Mouse (Mus musculus): ENCODE results near the gene Kcnk4. TPM values are rescaled to one million over a fixed set of nuclear protein-coding genes. Genes with fewer than 3 reads are reported as not detected.

Kcnk4 gene
- total and polyA plus RNA-seq, 3 experiments = 0.21 to 0.80 TPM; not detected in 1

- in situ Hi-C loops (cut with MboI; ENCODE audit: low pct_ligation_motif_present, low pct_unique_long_range_greater_than_20kb, low sequenced_read_pairs) (no loop called here), dilution Hi-C loops (cut with MboI; ENCODE audit: extremely low pct_ligation_motif_present, extremely low pct_unique_long_range_greater_than_20kb, low sequenced_read_pairs) (no loop called here)
- Histone ChIP-seq H3K4me2 (ENCODE audit: insufficient read depth, low read depth, poor library complexity, severe bottlenecking) (peak overlapping the region; percentile 74), H3K27ac (ENCODE audit: insufficient read depth, low read depth) (no peak overlapping the region), H3K27me3 (replicated peaks) (peaks cover 3% of the 10 kb centered on the region), H3K36me3 (replicated peaks in 1 of 2; ENCODE audit: control insufficient read depth in 1 of 2, insufficient read depth in 1 of 2, low read length in 1 of 2) (peaks cover 12 to 23% of the 10 kb centered on the region in 2 experiments), H3K4me3 (replicated peaks in 1 of 3; ENCODE audit: low read depth in 2 of 3, low read length in 2 of 3, poor library complexity in 1 of 3) (peak overlapping the region in 2 of 3 experiments; percentile 68 to 85), H3K9ac (ENCODE audit: insufficient read depth, low read depth) (peak overlapping the region; percentile 73; the same call in 1 of the 2 replicates), H3K9me3 (replicated peaks; ENCODE audit: low read length) (no peaks in the 10 kb centered on the region), H3K79me2 (replicated peaks; ENCODE audit: control insufficient read depth, extremely low read depth, insufficient read depth, poor library complexity, severe bottlenecking) (peaks cover 27% of the 10 kb centered on the region), H3K4me1 (ENCODE audit: control insufficient read depth in 1 of 2, insufficient read depth in 2 of 2) (peaks cover 19 to 61% of the 10 kb centered on the region in 2 experiments)
- no peak for TF ChIP-seq CHD1 (IDR thresholded peaks at IDR 0.05; ENCODE audit: low read depth, low read length)
- TF ChIP-seq MEF2A (IDR thresholded peaks at IDR 0.05; ENCODE audit: borderline replicate concordance, low read depth, low read length) = no peak
- no peak for TF ChIP-seq MXI1 (IDR thresholded peaks at IDR 0.05; ENCODE audit: low read depth, low read length)
- no peak for TF ChIP-seq ZC3H11A (IDR thresholded peaks at IDR 0.05; ENCODE audit: low read depth, low read length)
- no peak for TF ChIP-seq ZNF384 (IDR thresholded peaks at IDR 0.05; ENCODE audit: low read depth, low read length)
- no peak for TF ChIP-seq CTCF (conservative IDR thresholded peaks at IDR 0.05 in 1 of 2, IDR thresholded peaks at IDR 0.05 in 1 of 2; ENCODE audit: low read depth in 2 of 2, low read length in 2 of 2)
- TF ChIP-seq BHLHE40 (IDR thresholded peaks at IDR 0.05; ENCODE audit: low read depth, low read length) = no peak
- TF ChIP-seq ETS1 (conservative IDR thresholded peaks at IDR 0.05; ENCODE audit: low read depth, low read length) = no peak
- no peak for TF ChIP-seq EP300 (IDR thresholded peaks at IDR 0.05; ENCODE audit: low read length)
- TF ChIP-seq GABPA (IDR thresholded peaks at IDR 0.05; ENCODE audit: insufficient replicate concordance, low read depth, low read length) = no peak
- no peak for TF ChIP-seq ELF1 (IDR thresholded peaks at IDR 0.05; ENCODE audit: low read depth, low read length)
- TF ChIP-seq POLR2AphosphoS2 (IDR thresholded peaks at IDR 0.05; ENCODE audit: low read depth, low read length) = no peak
- TF ChIP-seq MAZ (IDR thresholded peaks at IDR 0.05; ENCODE audit: low read depth, low read length) = no peak
- no peak for TF ChIP-seq RAD21 (IDR thresholded peaks at IDR 0.05; ENCODE audit: low read depth, low read length)
- TF ChIP-seq NELFE (IDR thresholded peaks at IDR 0.05; ENCODE audit: low read depth, low read length) = no peak
- DNase-seq (ENCODE audit: extremely low read depth) = no peak
These were observed 39.4 kb upstream of the Kcnk4 start for GRCm38 (mm10) chr19:6973581-6974190.

DNA sequence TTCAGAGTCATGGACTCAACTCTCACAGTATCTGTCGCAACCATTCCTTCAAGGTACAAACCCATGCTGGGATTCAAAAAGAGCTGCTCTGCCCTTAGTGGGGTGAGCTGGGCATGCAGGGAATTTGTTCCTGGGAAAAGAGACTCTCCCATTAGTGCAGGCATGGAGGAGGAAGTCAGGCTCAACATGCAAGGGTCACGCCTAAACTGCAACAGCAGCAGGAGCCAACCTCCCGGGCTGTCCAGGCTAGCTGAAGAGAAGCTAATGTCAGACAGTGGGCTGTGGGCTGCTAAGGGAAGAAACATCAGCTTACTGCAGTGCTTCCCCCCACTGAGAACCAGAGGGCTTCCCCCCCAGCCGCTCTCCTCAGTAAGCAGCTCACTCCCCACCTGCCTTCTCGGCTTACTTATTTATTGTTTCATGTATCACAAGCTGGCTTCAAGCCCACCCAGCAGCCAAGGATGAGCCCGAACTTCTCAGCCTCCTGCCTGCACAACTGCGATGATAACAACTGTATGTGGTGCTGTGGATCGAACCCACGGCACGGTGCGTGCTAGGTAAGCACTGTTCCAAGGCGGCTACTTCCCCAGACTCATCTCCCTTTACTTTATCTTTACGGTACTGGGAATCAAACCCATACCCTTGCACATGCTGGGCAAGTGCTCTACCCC, 38.1 kb upstream of the Kcnk4 start:
- Histone ChIP-seq H3K27ac (ENCODE audit: insufficient read depth, low read depth) (no peak overlapping the region), H3K79me2 (replicated peaks; ENCODE audit: control insufficient read depth, extremely low read depth, insufficient read depth, poor library complexity, severe bottlenecking) (peaks cover 18% of the 10 kb centered on the region), H3K36me3 (replicated peaks in 1 of 2; ENCODE audit: control insufficient read depth in 1 of 2, insufficient read depth in 1 of 2, low read length in 1 of 2) (peaks cover 3 to 9% of the 10 kb centered on the region in 2 experiments), H3K4me1 (ENCODE audit: control insufficient read depth in 1 of 2, insufficient read depth in 2 of 2) (peaks cover 12 to 59% of the 10 kb centered on the region in 2 experiments), H3K27me3 (replicated peaks) (peaks cover 3% of the 10 kb centered on the region), H3K9ac (ENCODE audit: insufficient read depth, low read depth) (no peak overlapping the region), H3K4me3 (replicated peaks in 1 of 3; ENCODE audit: low read depth in 2 of 3, low read length in 2 of 3, poor library complexity in 1 of 3) (no peak overlapping the region), H3K4me2 (ENCODE audit: insufficient read depth, low read depth, poor library complexity, severe bottlenecking) (no peak overlapping the region), H3K9me3 (replicated peaks; ENCODE audit: low read length) (no peaks in the 10 kb centered on the region)
- TF ChIP-seq ZMIZ1 (IDR thresholded peaks at IDR 0.05; ENCODE audit: low read depth, low read length) (no peak), JUND (conservative IDR thresholded peaks at IDR 0.05; ENCODE audit: low read depth, low read length) (no peak), TCF12 (IDR thresholded peaks at IDR 0.05; ENCODE audit: low read depth, low read length) (no peak), ELF1 (IDR thresholded peaks at IDR 0.05; ENCODE audit: low read depth, low read length) (no peak), RCOR1 (conservative IDR thresholded peaks at IDR 0.05; ENCODE audit: low read depth, low read length) (no peak), CTCF (conservative IDR thresholded peaks at IDR 0.05 in 1 of 2, IDR thresholded peaks at IDR 0.05 in 1 of 2; ENCODE audit: low read depth in 2 of 2, low read length in 2 of 2) (no peak), ETS1 (conservative IDR thresholded peaks at IDR 0.05; ENCODE audit: low read depth, low read length) (no peak), KAT2A (IDR thresholded peaks at IDR 0.05; ENCODE audit: insufficient replicate concordance, low read length) (no peak), MXI1 (IDR thresholded peaks at IDR 0.05; ENCODE audit: low read depth, low read length) (no peak), NELFE (IDR thresholded peaks at IDR 0.05; ENCODE audit: low read depth, low read length) (no peak), HCFC1 (IDR thresholded peaks at IDR 0.05; ENCODE audit: low read depth, low read length) (no peak), CHD2 (IDR thresholded peaks at IDR 0.05; ENCODE audit: low read length) (no peak), GABPA (IDR thresholded peaks at IDR 0.05; ENCODE audit: insufficient replicate concordance, low read depth, low read length) (no peak)
- dilution Hi-C loops (cut with MboI; ENCODE audit: extremely low pct_ligation_motif_present, extremely low pct_unique_long_range_greater_than_20kb, low sequenced_read_pairs) (no loop called here), in situ Hi-C loops (cut with MboI; ENCODE audit: low pct_ligation_motif_present, low pct_unique_long_range_greater_than_20kb, low sequenced_read_pairs) (no loop called here)
- DNase-seq (ENCODE audit: extremely low read depth) = no peak

Data from CH12.LX (cell line).